Mouse (Mus musculus) C2C12 (cell line): Measurements from ENCODE around the gene Ankrd39. TPM values are rescaled to one million over a fixed set of nuclear protein-coding genes. Genes with fewer than 3 reads are reported as not detected.

Experiments used
- H3K27me3 ChIP-seq: one replicate; pipeline ENCODE4 v1.6.1; 2011; ENCODE audit not compliant: control insufficient read depth, insufficient read depth, insufficient read length
- H3K36me3 ChIP-seq: one replicate; pipeline ENCODE4 v1.6.1; 2011; ENCODE audit not compliant: control insufficient read depth, insufficient read depth
- H3K4me3 ChIP-seq: one replicate; pipeline ENCODE4 v1.5.1; 2011; ENCODE audit warnings: mild to moderate bottlenecking, control low read depth; ENCODE audit not compliant: poor library complexity, insufficient read depth, severe bottlenecking
- H3K79me2 ChIP-seq: one replicate; pipeline ENCODE4 v1.6.1; 2011; ENCODE audit not compliant: control insufficient read depth, insufficient read depth
- H3K79me3 ChIP-seq: one replicate; pipeline ENCODE4 v1.6.1; 2011; ENCODE audit warnings: low read depth, control low read depth
- H3ac ChIP-seq: one replicate; pipeline ENCODE3; 2011; ENCODE audit warnings: low read depth; ENCODE audit not compliant: control insufficient read depth, insufficient read length
- CEBPB ChIP-seq: IDR thresholded peaks from one replicate; pipeline ENCODE4 v1.6.1; 2011; ENCODE audit warnings: low read depth, mild to moderate bottlenecking, control low read depth, moderate library complexity
- CTCF ChIP-seq: IDR thresholded peaks from one replicate; pipeline ENCODE4 v1.5.1; 2011; ENCODE audit not compliant: control insufficient read depth, insufficient read depth, insufficient read length
- FOSL1 ChIP-seq: IDR thresholded peaks from one replicate; pipeline ENCODE4 v1.8.0; 2011; ENCODE audit warnings: mild to moderate bottlenecking, low read length; ENCODE audit not compliant: poor library complexity, insufficient read depth, severe bottlenecking
- MAX ChIP-seq: IDR thresholded peaks from one replicate; pipeline ENCODE4 v1.6.1; 2011; ENCODE audit warnings: mild to moderate bottlenecking, control low read depth
- MYOD1 ChIP-seq: IDR thresholded peaks from one replicate; pipeline ENCODE4 v1.6.1; 2011; ENCODE audit warnings: low read depth; ENCODE audit not compliant: control insufficient read depth, insufficient read length
- MYOG ChIP-seq: IDR thresholded peaks from one replicate; pipeline ENCODE4 v1.6.1; 2011; ENCODE audit not compliant: control insufficient read depth, insufficient read length; ENCODE audit errors: extremely low read depth
- USF1 ChIP-seq: IDR thresholded peaks from one replicate; pipeline ENCODE4 v1.6.1; 2011; ENCODE audit warnings: low read depth, mild to moderate bottlenecking, control low read depth, moderate library complexity
- polyA plus RNA-seq: library from polyadenylated mRNA; unstranded; fragments of >200 nt; fragmentation: generic; extraction: Trizol; gene quantifications from one replicate; pipeline ENCODE4 v1.2.1, GENCODE M21; 2012; ENCODE audit warnings: missing spikeins

Gene Ankrd39
- polyA plus RNA-seq, 1 experiment: 7.8 TPM

DNA sequence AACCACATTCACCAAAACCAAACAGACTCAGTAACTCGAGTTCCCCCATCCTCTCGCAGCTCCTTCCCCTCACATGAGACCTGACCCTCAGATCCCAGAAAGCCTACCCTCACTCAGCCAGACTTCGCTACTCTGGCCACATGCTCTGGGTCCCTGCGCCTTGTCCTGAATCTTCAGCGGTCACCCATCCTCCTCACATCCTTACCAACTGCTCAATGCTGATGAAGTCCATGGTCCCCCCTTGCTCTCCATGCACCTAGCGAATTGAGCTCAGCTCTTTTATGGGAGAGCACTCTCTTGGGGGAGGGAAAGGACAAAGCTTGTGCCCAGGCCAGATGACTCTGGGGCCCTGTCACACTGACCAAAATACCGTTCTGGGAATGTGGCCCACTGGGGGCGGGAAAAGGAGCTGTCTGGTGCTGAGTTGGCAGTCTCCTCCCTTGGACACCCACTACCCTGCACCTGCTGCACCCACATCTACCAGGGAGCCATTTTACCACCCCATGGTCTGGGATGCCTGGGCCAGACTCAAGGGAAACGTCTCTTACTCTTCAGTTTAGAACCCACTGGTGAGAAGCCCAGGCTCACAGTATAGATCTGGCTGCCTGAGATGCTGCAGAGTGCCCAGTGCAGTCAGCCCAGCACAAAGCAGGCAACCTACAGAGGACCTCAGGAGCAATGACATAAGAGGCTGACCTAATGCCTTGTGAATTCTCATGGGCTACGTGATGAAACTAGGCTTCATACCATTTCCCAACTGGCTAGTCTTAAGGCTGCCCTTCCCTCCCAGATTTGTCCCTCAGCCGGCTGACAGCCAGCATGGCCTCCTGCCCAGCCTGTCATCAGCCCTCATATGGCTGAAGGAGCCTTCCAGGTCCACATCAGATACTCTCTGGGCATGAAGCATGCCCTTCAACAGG is 11.5 kb downstream of the Ankrd39 start:
- Histone ChIP-seq H3K79me2 (no peaks in the 10 kb centered on the region), H3ac (no peak overlapping the region), H3K36me3 (no peaks in the 10 kb centered on the region), H3K27me3 (no peaks in the 10 kb centered on the region), H3K4me3 (no peak overlapping the region), H3K79me3 (no peaks in the 10 kb centered on the region)
- TF ChIP-seq USF1: no peak
- no peak for TF ChIP-seq CTCF
- no peak for TF ChIP-seq MAX
- no peak for TF ChIP-seq MYOD1
- TF ChIP-seq CEBPB: no peak
- TF ChIP-seq FOSL1: no peak
- TF ChIP-seq MYOG: no peak

- H3K4me3 ChIP-seq: no peak overlapping the region
- no peaks in the 10 kb centered on the region for H3K27me3 ChIP-seq
- TF ChIP-seq MYOD1 (no peak), USF1 (no peak), CTCF (no peak), MAX (no peak), MYOG (no peak), FOSL1 (no peak), CEBPB (no peak)
- H3ac ChIP-seq: no peak overlapping the region
- H3K36me3 ChIP-seq: no peaks in the 10 kb centered on the region
- no peaks in the 10 kb centered on the region for H3K79me3 ChIP-seq
- no peaks in the 10 kb centered on the region for H3K79me2 ChIP-seq
Observed at GRCm38 (mm10) chr1:36534595-36535058, 12.6 kb downstream of the Ankrd39 start.

DNA sequence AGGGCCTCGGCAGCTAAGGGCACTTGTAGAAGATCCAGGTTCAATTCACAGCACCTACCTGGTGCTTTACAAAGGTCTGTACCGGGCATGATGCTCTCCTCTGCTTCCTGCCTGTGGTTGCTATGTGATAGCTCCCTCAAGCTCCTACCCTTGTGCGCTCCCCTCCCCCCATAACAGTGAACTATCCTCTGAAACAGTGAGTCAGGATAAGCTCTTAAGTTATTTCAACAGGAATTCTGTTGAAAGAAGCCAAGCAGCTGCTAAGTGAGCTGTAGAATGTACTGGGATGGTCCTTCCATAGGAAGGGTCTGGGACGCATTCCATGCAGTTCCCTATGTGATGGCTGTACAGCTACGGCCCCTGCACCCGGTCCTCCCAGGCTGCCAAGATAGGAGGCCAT is 13.7 kb downstream of the Ankrd39 start:
- H3K27me3 ChIP-seq: no peaks in the 10 kb centered on the region
- no peaks in the 10 kb centered on the region for H3K79me2 ChIP-seq
- H3K4me3 ChIP-seq: no peak overlapping the region
- no peaks in the 10 kb centered on the region for H3K36me3 ChIP-seq
- TF ChIP-seq CEBPB (no peak), CTCF (no peak), MYOG (no peak), MYOD1 (no peak), MAX (no peak), FOSL1 (no peak), USF1 (no peak)
- H3K79me3 ChIP-seq: no peaks in the 10 kb centered on the region
- H3ac ChIP-seq: no peak overlapping the region

GRCm38 (mm10) chr1:36531461-36531860 is 15.8 kb downstream of the Ankrd39 start:
- Histone ChIP-seq H3K4me3 (no peak overlapping the region), H3K27me3 (no peaks in the 10 kb centered on the region), H3ac (no peak overlapping the region), H3K79me3 (no peaks in the 10 kb centered on the region), H3K79me2 (no peaks in the 10 kb centered on the region), H3K36me3 (no peaks in the 10 kb centered on the region)
- TF ChIP-seq MAX: no peak
- TF ChIP-seq CTCF: no peak
- TF ChIP-seq MYOG: no peak
- TF ChIP-seq FOSL1: no peak
- TF ChIP-seq MYOD1: no peak
- TF ChIP-seq USF1: no peak
- no peak for TF ChIP-seq CEBPB

- TF ChIP-seq FOSL1 (no peak), MYOD1 (no peak), CEBPB (no peak), MYOG (no peak), CTCF (no peak), USF1 (no peak), MAX (no peak)
Observed at GRCm38 (mm10) chr1:36530962-36531361, 16.3 kb downstream of the Ankrd39 start.

DNA sequence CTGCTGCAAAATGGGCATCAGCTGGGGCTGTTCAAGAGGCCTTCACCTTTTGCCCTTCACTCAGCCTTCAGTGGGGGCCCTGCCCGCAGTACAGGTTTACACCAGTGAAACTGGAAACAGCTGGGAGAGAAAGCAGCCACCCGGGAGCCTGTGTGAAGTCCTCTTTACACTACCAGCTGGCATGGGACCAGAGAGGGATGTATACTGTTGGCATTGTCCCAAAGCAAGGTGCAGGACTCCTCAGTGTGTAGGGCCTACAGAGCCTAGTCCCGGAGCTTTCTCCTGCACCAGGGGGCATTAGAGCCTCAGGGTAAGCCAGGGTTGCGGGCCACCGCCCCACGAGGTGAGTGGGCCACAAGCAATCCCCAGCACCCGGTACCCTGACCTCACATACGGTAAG is 16.8 kb downstream of the Ankrd39 start:
- no peaks in the 10 kb centered on the region for H3K27me3 ChIP-seq
- no peak for TF ChIP-seq CTCF
- TF ChIP-seq MYOD1: no peak
- TF ChIP-seq USF1: no peak
- no peak for TF ChIP-seq CEBPB
- no peak for TF ChIP-seq MAX
- no peak for TF ChIP-seq FOSL1
- TF ChIP-seq MYOG: no peak
- H3K79me2 ChIP-seq: no peaks in the 10 kb centered on the region
- no peak overlapping the region for H3ac ChIP-seq
- H3K4me3 ChIP-seq: no peak overlapping the region
- H3K79me3 ChIP-seq: no peaks in the 10 kb centered on the region
- peaks cover 4% of the 10 kb centered on the region for H3K36me3 ChIP-seq

More at GRCm38 (mm10) chr1:36530962-36531361, 16.3 kb downstream of the Ankrd39 start:
- Histone ChIP-seq H3K79me3 (no peaks in the 10 kb centered on the region), H3K4me3 (no peak overlapping the region), H3K79me2 (no peaks in the 10 kb centered on the region), H3ac (no peak overlapping the region), H3K27me3 (no peaks in the 10 kb centered on the region), H3K36me3 (peaks cover under 1% of the 10 kb centered on the region)
